Mouse (Mus musculus): Measurements from ENCODE around the gene Dynlt1a.
"Not testable (repeated sequence)": the region's sequence is repeated elsewhere in the genome, so short reads cannot be mapped to it uniquely, and the experiment has no call there.

Gene Dynlt1a

DNA sequence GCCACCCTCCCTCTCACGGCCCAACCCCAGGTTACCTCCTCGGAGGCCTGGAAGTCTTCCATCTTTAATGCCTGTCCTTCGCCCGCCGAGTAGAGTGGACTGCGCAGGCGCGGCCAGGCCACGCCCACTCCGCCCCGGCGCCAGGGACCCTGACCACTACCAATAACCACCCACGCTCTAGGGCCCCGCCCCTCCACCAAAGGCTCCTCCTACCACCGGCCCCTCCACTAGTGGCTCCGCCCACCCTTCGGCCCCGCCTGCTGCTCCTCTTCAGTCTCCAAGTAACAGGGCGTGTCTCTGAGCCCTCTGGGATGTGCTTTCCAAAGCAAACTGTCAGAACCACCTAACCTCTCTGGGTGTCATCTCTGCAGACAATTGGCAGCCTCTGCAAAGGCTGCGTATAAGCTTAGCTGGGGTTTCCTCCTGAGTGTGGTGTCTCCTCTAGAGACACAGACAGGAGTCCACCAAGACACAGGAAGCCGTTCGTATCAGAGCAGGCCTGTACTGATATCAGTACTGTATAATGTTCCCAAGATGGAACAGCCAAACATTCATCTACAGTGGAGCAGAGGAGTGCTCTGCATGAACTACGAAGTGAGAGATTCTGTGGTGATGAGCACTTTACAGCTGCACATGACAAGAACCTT is at the start of gene Dynlt1a:
Gene Dynlt1a, minus strand, starts transcription at position 162 of the 647 bp plus-strand sequence.
- DNase-seq, result peak; percentile 100

DNA sequence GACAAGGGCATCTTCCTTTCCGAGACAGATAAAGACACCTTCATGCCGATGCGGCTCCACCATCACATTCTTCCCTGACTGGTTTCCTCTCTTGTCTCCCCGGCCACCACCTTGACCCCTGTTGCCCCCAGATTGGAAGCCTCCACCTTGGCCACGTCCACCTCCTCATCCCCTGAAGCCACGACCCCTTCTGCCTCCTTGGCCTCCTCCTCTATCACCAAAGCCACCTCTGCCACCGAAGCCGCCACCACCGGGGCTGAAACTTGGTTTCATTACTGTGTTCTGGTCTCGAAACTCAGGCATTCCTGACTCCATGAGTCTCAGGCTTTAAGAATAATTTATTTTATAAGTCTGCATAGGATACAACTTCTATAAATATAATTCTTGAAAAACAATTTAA is 38.0 kb upstream of the Dynlt1a start:
- not testable (repeated sequence) for DNase-seq

DNA sequence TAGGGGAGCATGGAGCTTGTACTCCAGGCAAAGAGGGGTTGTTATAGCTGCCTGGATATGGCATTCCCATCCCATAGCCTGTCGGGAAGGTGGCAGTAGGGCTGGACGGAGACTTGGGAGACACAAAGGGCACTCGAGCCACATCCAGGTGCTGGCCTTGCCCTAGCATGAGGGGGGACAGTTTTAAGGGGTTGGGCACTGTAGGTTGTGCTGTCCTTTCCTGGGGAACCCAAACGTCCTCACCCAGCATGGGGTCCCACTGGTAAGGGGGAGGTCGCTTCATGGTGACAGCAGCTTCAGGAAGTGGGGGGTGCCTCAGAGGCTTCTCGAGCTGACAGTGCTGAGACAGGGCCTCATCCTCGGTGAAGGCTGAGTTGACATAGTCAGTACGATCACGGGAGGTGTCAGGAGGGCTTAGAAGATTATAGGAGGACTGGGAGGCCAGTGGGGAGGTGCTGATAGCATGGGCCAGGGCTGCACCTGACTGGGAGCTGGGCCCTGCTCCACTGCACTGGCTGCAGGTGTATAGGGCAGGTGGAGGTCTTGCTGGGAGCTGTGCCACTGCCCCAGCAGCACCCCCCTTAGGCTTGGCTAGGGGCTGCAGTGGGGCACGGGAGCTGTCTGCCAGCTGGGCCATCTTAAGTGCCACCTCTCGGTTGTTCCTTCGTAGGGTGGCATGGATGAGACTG is 25.4 kb upstream of the Dynlt1a start:
- DNase-seq, result not testable (repeated sequence)

GRCm38 (mm10) chr17:6328997-6329396 is 11.7 kb upstream of the Dynlt1a start:
- not testable (repeated sequence) for DNase-seq

- not testable (repeated sequence) for DNase-seq
These were observed 10.3 kb upstream of the Dynlt1a start for GRCm38 (mm10) chr17:6327554-6327953.

GRCm38 (mm10) chr17:6325543-6325942 is 8.2 kb upstream of the Dynlt1a start:
- not testable (repeated sequence) for DNase-seq

DNA sequence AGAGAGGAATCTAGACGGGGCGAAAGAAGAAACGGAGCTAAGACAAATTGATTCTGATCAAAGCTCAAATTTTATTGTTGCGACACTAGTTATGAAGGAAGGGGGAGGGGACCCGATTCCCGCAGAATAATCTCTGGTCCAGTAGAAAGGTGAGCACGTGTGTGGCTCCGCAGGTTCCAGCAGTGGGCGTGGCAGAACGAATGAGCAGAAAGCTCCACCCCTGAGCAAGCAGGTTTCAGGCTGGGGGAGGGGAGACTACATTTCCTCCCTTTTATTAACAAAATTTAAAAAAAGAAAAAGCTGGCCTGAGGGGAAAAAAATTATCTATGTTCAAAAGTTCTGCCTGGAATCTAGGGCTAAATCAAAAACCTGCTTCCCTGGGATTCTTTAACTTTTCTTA is 7.7 kb upstream of the Dynlt1a start:
- DNase-seq, result not testable (repeated sequence)

DNA sequence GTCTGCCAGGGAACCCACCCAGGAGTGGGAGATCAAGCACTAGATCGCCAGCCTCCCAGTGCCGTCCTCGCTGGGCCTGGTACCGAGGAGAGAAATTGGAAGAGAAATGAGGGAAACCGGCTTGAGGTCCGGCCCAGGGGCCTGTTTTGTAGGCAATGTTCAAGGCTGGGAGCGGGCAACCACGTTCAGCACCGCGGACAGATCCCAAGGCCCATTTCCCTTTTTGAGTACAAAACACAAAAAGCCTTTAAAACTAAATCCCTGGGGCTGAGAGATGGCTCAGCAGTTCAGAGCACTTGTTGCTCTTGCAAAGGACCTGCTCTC is 4.4 kb upstream of the Dynlt1a start:
- not testable (repeated sequence) for DNase-seq

DNA sequence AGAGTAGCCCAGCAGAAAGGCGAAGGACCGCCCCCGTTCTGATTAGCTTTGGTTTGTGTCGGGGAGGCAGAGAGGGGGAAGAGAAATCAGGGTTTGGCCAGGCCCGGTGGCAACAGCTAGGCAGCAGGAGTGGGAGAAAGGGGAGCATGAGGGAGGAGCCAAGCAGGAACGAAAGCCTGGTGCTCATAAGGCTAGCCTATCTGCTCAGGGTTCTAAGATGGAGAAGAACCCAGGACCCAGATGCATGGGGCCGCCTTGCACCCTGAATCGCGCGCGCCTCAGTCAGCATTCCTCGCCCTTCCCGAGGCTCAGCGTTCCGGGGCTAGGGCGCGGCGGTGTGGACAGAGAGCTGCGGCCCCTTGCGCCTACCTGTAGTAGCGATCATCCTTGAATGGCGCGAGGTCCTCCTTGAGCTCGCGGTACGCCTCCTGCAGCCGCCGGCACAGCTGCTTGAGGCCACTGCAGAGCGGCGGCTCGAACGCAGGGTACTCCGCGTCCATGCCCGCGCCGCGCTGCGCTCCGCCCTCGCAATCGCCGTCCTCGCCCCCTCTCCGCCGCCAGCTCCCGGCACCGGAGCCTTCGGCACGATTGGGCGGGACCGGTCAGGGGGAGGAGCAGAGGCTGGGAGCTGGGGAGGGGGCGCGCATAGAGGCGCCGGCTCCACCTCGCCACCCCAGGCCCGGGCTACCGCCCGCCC is 3.9 kb upstream of the Dynlt1a start:
- not testable (repeated sequence) for DNase-seq

GRCm38 (mm10) chr17:6316379-6317126 is 747 bp downstream of the Dynlt1a start:
- DNase-seq, result peak; percentile 68

GRCm38 (mm10) chr17:6315706-6316105 is 1.6 kb downstream of the Dynlt1a start:
- DNase-seq, result not testable (repeated sequence)

- not testable (repeated sequence) for DNase-seq
These were observed 2.8 kb downstream of the Dynlt1a start for GRCm38 (mm10) chr17:6314493-6314892.

DNA sequence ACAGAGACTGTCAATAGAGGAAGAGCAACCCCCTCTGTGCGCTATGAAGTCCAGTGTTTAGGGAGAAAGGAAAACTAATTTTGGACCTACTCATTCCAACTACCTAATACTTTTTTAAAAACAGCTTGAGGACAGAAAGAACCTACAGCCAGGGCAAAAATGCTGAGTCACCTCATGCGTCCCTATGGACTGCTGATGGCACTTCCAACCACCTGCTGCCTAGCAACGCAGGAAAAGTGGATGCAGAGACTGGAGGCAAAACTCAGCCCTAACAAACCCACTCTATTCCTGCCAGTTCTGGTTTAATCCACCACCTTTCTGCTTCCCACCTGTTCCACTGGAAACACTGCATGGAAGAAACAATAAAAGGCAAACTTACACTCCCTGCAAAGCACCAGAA is 4.5 kb downstream of the Dynlt1a start:
- DNase-seq, result not testable (repeated sequence)

GRCm38 (mm10) chr17:6311716-6312115 is 5.6 kb downstream of the Dynlt1a start:
- not testable (repeated sequence) for DNase-seq

GRCm38 (mm10) chr17:6306503-6306902 is 10.8 kb downstream of the Dynlt1a start:
- DNase-seq, result not testable (repeated sequence)

DNA sequence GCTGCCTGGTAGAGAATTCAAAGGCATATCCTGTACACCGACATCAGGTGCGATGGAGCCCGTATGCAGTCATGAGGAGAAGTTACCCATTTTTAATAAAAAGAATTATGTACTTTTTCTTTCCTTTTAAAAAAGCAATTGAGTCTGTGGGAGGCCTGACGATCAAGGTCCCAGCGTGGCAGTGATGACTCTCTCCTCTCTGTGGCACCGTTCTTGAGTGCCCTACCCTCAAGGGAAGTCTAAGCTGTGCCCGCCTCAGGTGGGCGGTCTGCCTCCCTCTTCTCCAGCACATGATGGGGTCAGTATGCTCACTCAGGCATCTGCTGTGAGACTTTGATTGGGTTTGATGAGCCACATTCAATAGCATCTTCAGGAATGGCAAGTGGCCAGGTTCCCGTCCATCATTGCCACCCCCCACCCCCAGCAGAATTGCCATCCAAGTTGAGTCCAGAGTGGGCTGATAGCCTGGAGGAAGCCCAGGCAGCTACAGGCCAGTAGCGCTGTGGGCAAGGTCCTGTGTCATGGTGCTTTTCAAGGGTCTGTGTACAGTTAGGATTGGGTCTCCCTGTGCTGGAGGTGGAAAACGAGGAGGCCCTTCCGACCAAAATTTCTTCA is 11.5 kb downstream of the Dynlt1a start:
- not testable (repeated sequence) for DNase-seq

GRCm38 (mm10) chr17:6304891-6305290 is 12.4 kb downstream of the Dynlt1a start:
- not testable (repeated sequence) for DNase-seq

- not testable (repeated sequence) for DNase-seq
These were observed 17.0 kb downstream of the Dynlt1a start for GRCm38 (mm10) chr17:6300190-6300863.

DNA sequence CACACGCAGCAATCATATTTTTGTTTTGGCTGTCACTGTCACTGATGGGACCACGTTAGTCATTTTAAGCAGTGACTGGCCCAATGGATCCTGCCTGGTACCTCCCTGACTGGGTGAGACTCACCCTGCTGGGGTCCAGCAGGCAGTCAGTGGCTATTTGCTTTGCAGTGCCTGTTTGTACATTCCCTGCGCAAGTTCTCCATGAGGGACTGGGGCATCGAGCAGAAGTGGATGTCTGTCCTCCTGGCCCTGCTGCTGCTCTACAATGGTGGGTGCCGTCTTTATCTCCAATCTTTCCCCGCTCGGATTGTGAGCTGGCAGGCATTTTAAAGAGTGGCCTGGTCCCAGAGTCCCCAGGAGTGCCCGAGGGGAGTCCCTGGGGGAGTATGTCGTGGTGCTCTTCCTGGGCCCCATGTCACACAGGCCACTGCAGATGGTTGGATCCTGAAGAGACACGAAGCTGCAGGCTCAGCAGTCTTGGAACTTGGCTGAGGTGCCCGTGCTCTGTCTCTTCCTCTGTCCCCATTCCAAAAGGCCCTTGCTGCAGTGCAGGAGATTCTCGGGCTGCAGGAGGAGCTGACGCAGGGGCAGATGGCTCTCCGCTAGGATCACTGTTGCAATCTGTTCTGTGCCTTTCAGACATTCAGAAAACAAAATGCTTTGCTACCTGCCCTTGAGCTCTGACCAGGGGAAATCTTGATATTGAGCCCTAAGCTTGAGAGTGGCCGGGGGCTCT is 20.1 kb downstream of the Dynlt1a start:
- DNase-seq, result not testable (repeated sequence)

DNA sequence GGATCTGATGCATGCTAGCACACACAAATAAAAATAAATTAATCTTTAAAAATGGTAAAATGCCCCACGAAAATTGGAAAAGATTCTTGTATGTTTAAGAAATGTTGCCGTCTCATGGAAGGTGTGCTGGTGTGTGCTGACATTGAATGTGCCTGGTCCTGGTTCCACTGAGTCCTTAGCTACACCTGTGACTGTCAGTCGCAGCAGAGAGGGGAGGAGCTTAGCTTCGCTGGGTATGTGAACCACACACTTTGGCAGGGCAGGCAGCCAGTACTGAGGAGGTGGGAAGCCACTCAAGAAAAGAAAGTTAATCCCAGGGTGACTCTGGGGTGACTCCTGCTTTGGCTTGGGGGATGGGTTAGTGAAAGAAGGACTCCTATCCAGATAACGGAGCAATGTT is 23.4 kb downstream of the Dynlt1a start:
- not testable (repeated sequence) for DNase-seq

DNA sequence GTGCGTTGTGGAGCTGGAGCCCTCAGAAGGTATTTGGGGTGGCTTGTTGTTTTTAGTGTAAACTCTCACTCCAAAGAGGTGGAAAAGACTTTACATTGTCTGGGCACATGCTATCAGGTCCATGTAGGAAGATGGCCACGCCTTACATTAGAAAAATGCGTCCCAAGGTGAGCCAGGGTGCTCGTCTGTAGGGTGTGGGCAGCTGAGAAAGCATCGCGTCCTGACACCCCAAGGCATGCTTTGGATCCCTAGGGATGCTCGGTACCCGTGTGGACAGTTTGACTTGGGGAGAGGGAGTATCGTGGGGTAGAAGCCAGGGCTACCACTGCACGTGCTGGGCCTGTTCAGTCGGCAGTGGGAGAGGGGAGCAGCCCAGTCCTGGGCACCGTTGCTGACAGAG is 28.3 kb downstream of the Dynlt1a start:
- not testable (repeated sequence) for DNase-seq
